ENCODE assay signal across 7 mouse cellular contexts in the genomic region with DNA sequence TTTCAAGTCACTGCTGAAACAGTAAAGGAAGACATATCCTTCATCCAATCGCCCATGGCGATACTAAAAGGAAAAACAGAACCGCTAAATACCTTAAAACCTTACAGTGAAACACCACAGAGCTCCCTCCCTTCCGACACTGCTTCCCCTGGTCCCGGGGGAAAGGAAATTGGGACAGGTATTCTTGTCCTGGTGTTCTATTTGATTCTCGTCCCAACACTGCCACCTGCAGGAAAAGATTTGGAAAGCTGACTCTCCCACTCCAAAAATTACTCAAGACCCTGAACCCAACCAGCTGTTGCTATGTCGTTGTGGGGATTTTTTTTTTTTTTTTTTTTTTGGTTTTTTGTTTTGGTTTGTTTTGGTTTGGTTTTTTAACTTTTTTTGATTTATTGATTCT. TPM values are rescaled to one million over a fixed set of nuclear protein-coding genes. Genes with fewer than 3 reads are reported as not detected.
DNase-seq lines count a peak whose midpoint lies in the region; ATAC-seq lines count a peak whose summit lies in the region.

No protein-coding gene starts in this region.

- H3K27ac ChIP-seq in heart, embryonic 11.5 days (ENCODE audit: low read depth, low read length): no peak overlapping the region
- H3K27ac ChIP-seq in stomach, embryonic 16.5 days (ENCODE audit: low read length): no peak overlapping the region

- no peak for ATAC-seq in heart, embryonic 11.5 days (replicated peaks; ENCODE audit: insufficient number of reproducible peaks, low FRiP score, low TSS enrichment)
- ATAC-seq in stomach, embryonic 16.5 days (ENCODE audit: insufficient read depth, low FRiP score): no peak

- H3K36me3 ChIP-seq in heart, embryonic 11.5 days (ENCODE audit: control insufficient read depth, insufficient read depth, low read length): no peaks in the 10 kb centered on the region
- no peaks in the 10 kb centered on the region for H3K36me3 ChIP-seq in stomach, embryonic 16.5 days (ENCODE audit: control insufficient read depth, insufficient read depth, low read length)

- 2% methylated on average over 7 of the region's 7 CpGs for WGBS in heart, embryonic 11.5 days (ENCODE audit: insufficient replicate concordance)
- 1% methylated on average over 7 of the region's 7 CpGs for WGBS in stomach, embryonic 16.5 days

- H3K27me3 ChIP-seq in heart, embryonic 11.5 days (ENCODE audit: control insufficient read depth, insufficient read depth, low read length): no peaks in the 10 kb centered on the region
- H3K27me3 ChIP-seq in stomach, embryonic 16.5 days (ENCODE audit: control insufficient read depth, insufficient read depth, low read length): no peaks in the 10 kb centered on the region

- no peaks in the 10 kb centered on the region for H3K4me1 ChIP-seq in heart, embryonic 11.5 days (ENCODE audit: control insufficient read depth, insufficient read depth, low read length)
- no peaks in the 10 kb centered on the region for H3K4me1 ChIP-seq in stomach, embryonic 16.5 days (ENCODE audit: control insufficient read depth, insufficient read depth, low read length)

- peak overlapping the region; percentile 36; the same call in 1 of the 2 replicates for H3K4me2 ChIP-seq in heart, embryonic 11.5 days
- no peak overlapping the region for H3K4me2 ChIP-seq in stomach, embryonic 16.5 days (ENCODE audit: low read depth, low read length)

- H3K4me3 ChIP-seq in heart, embryonic 11.5 days (ENCODE audit: low read depth, low read length): no peak overlapping the region
- H3K4me3 ChIP-seq in stomach, embryonic 16.5 days (replicated peaks; ENCODE audit: low read length): 0 out of 2 replicates have a peak overlapping the region, but pooled peaks have one; percentile 14

- DNase-seq in 416B (ENCODE audit: low read depth): peak; percentile 80
- DNase-seq in CD4-positive helper T cell, adult 2 months (ENCODE audit: low read depth, low spot score): peak; percentile 31
- peak; percentile 35 to 68 for DNase-seq in cerebellum, postnatal 25 days
- DNase-seq in kidney, postnatal 4 days: peak; percentile 71 to 80
- peak; percentile 82 for DNase-seq in mesoderm, embryonic 11.5 days (ENCODE audit: low read depth, low spot score)

- no peaks in the 10 kb centered on the region for H3K9me3 ChIP-seq in heart, embryonic 11.5 days (replicated peaks; ENCODE audit: control insufficient read depth, low read length)
- H3K9me3 ChIP-seq in stomach, embryonic 16.5 days (replicated peaks; ENCODE audit: control insufficient read depth, low read length): no peaks in the 10 kb centered on the region

- no peak overlapping the region for H3K9ac ChIP-seq in heart, embryonic 11.5 days (ENCODE audit: low read depth, low read length)
- no peak overlapping the region for H3K9ac ChIP-seq in stomach, embryonic 16.5 days (ENCODE audit: low read length)

RNA-seq across cellular contexts. Expression of a gene that starts 24.6 kb away (rescaled TPM):
- polyA plus RNA-seq in heart, embryonic 11.5 days (2014; fragmentation: Nextera tagmentation; extraction: Ambion mirVana): 538 and 603 TPM in 2 replicates
- polyA plus RNA-seq in stomach, embryonic 16.5 days (2015; fragmentation: Nextera tagmentation; extraction: Ambion mirVana): 634 and 687 TPM in 2 replicates

RNA-seq across cellular contexts. Expression of a gene that starts 41.7 kb away (rescaled TPM):
- polyA plus RNA-seq in heart, embryonic 11.5 days (2014; fragmentation: Nextera tagmentation; extraction: Ambion mirVana): 3.3 and 3.7 TPM in 2 replicates
- polyA plus RNA-seq in stomach, embryonic 16.5 days (2015; fragmentation: Nextera tagmentation; extraction: Ambion mirVana): 4.6 and 5.7 TPM in 2 replicates

RNA-seq across cellular contexts. Expression of a gene that starts 50.5 kb away (rescaled TPM):
- 0.43 and 0.70 TPM in 2 replicates for polyA plus RNA-seq in heart, embryonic 11.5 days (2014; fragmentation: Nextera tagmentation; extraction: Ambion mirVana)
- polyA plus RNA-seq in stomach, embryonic 16.5 days (2015; fragmentation: Nextera tagmentation; extraction: Ambion mirVana): 1.7 and 2.6 TPM in 2 replicates

RNA-seq across cellular contexts. Expression of a gene that starts 51.0 kb away (rescaled TPM):
- polyA plus RNA-seq in heart, embryonic 11.5 days (2014; fragmentation: Nextera tagmentation; extraction: Ambion mirVana): 2.9 and 4.0 TPM in 2 replicates
- polyA plus RNA-seq in stomach, embryonic 16.5 days (2015; fragmentation: Nextera tagmentation; extraction: Ambion mirVana): 0.98 and 1.5 TPM in 2 replicates

Comparison
In these comparisons a context has a peak if more than half of its experiments do, and no peak if none do; other contexts are left out.
1. DNase-seq: peak in every context shown above with its lines; median percentile 82 in mesoderm, embryonic 11.5 days; 80 in 416B; 76 in kidney, postnatal 4 days; 52 in cerebellum, postnatal 25 days; 31 in CD4-positive helper T cell, adult 2 months.